ENCODE assay signal across 9 mouse cellular contexts in the genomic region with DNA sequence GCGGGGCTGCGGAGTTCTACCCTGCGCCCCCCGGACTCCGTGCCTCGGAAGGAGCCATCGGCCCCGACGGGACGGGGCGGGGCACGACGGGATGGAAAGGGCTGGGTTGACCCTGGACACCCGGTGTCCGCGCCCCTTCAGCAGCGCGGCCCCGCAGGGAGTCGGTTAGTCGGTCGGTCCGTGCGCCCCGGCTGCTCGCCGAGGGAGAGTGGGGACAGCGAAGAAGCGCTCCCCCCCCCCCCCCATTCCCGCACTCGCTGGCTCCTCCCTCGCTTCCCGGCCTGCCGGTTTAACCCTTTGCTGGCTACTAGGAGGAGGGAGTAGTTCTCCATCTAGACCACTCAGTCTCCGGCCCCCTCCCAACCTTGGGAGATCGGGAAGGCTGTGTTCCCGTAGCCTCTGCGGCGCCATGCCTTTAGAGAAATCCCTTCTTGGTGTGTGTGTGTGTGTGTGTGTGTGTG. TPM values are rescaled to one million over a fixed set of nuclear protein-coding genes. Genes with fewer than 3 reads are reported as not detected.
DNase-seq lines count a peak whose midpoint lies in the region; ATAC-seq lines count a peak whose summit lies in the region.
"Had no signal": no experiment of that assay in that cellular context is flagged by ENCODE, and none has a peak within 500 bp of the region (broad histone marks: within the 10 kb centered on the region; RNA-seq: fewer than 3 reads in every experiment).

No protein-coding gene starts in this region.

- H3K27ac ChIP-seq in midbrain, embryonic 13.5 days, result peak overlapping the region; percentile 44; the same call in 1 of the 2 replicates

- no peaks in the 10 kb centered on the region for H3K36me3 ChIP-seq in midbrain, embryonic 13.5 days
- H3K36me3 ChIP-seq: G1E had no signal

- peak overlapping the region; percentile 72 for H3K4me3 ChIP-seq in midbrain, embryonic 13.5 days (replicated peaks)

- H3K27me3 ChIP-seq in midbrain, embryonic 13.5 days, result peaks cover 88% of the 10 kb centered on the region

- intact Hi-C loops in gastrocnemius, postnatal 14 days (cut with DNase I; ENCODE audit: low total_unique reads), result loop anchor here (5.0 kb wide), 1 partner anchor 55 kb away; no protein-coding TSS in a partner anchor
- intact Hi-C loops in gastrocnemius, postnatal 36 days (cut with DNase I), result no loop called here

- no peaks in the 10 kb centered on the region for H3K9me3 ChIP-seq in midbrain, embryonic 13.5 days

- peak; percentile 19 for DNase-seq in gastrocnemius, postnatal 14 days
- no peak for DNase-seq in gastrocnemius, postnatal 36 days
- peak; percentile 54 for DNase-seq in adrenal gland, postnatal 14 days
- peak; percentile 50 for DNase-seq in heart, adult 8-10 months (ENCODE audit: low spot score)
- peak; percentile 33 for DNase-seq in kidney, postnatal 14 days
- no peak for DNase-seq in left cerebral cortex, adult 8-10 months (ENCODE audit: low spot score in 2 of 2)

- peak overlapping the region; percentile 70 for H3K9ac ChIP-seq in midbrain, embryonic 13.5 days (replicated peaks)

- WGBS in midbrain, embryonic 13.5 days, result 0% methylated on average over 21 of the region's 39 CpGs

- peak overlapping the region; percentile 92 for H3K4me2 ChIP-seq in midbrain, embryonic 13.5 days (replicated peaks)

- peak; percentile 59 for ATAC-seq in midbrain, embryonic 13.5 days
- ATAC-seq in granulocyte monocyte progenitor cell, adult 5-6 weeks (replicated peaks; ENCODE audit: poor library complexity, severe bottlenecking), result no peak

- peaks cover 60% of the 10 kb centered on the region for H3K4me1 ChIP-seq in midbrain, embryonic 13.5 days (replicated peaks)

RNA-seq across cellular contexts. Expression of a gene that starts 0.3 kb away (rescaled TPM):
- total RNA-seq in gastrocnemius, postnatal 14 days (2021), result under 1 TPM; 0.55 to 0.64 TPM
- total RNA-seq in gastrocnemius, postnatal 36 days (2021), result under 1 TPM; 0.20 to 0.26 TPM
- total RNA-seq in adrenal gland, postnatal 14 days (2021), result 1.6 and 2.6 TPM in 2 replicates
- 1 to 10 TPM; 1.6 to 3.9 (median 2.3) TPM for total RNA-seq in heart, adult 8-10 months (2022)
- 2.2 and 3.6 TPM in 2 replicates for polyA plus RNA-seq in midbrain, embryonic 13.5 days (2015; fragmentation: Nextera tagmentation; extraction: Ambion mirVana)
- total RNA-seq in granulocyte monocyte progenitor cell, adult 5-6 weeks (2014; fragmentation: Nextera tagmentation), result not detected in 2 replicates
- not detected in 2 replicates for total RNA-seq in granulocyte monocyte progenitor cell, adult 5-6 weeks (2017)
- total RNA-seq in left cerebral cortex, adult 8-10 months (2022), result 10 to 100 TPM; 57.0 to 74.6 (median 70.2) TPM
- total RNA-seq: G1E had no signal
- polyA plus RNA-seq: G1E had no signal

RNA-seq across cellular contexts. Expression of a gene that starts 48.2 kb away (rescaled TPM):
- 10 to 100 TPM in 1 of 2 experiments, 1 to 10 TPM in 1; 6.2 to 16.1 TPM for total RNA-seq in gastrocnemius, postnatal 14 days (2021)
- total RNA-seq in gastrocnemius, postnatal 36 days (2021), result 10 to 100 TPM in 1 of 2 experiments, 1 to 10 TPM in 1; 7.6 to 19.2 TPM
- total RNA-seq in adrenal gland, postnatal 14 days (2021), result 5.2 and 9.3 TPM in 2 replicates
- total RNA-seq in heart, adult 8-10 months (2022), result 1 to 10 TPM; 1.6 to 2.8 (median 2.2) TPM
- polyA plus RNA-seq in midbrain, embryonic 13.5 days (2015; fragmentation: Nextera tagmentation; extraction: Ambion mirVana), result 2.6 and 3.3 TPM in 2 replicates
- 14.6 and 23.4 TPM in 2 replicates for total RNA-seq in granulocyte monocyte progenitor cell, adult 5-6 weeks (2014; fragmentation: Nextera tagmentation)
- total RNA-seq in granulocyte monocyte progenitor cell, adult 5-6 weeks (2017), result 11.5 and 11.8 TPM in 2 replicates
- under 1 TPM in 2 of 4 experiments, not detected in 2; 0.09 to 0.20 TPM for total RNA-seq in left cerebral cortex, adult 8-10 months (2022)
- polyA plus RNA-seq: G1E had no signal

RNA-seq across cellular contexts. Expression of a gene that starts 49.5 kb away (rescaled TPM):
- 10 to 100 TPM; 22.4 to 43.2 TPM for total RNA-seq in gastrocnemius, postnatal 14 days (2021)
- total RNA-seq in gastrocnemius, postnatal 36 days (2021), result 10 to 100 TPM; 17.9 to 30.2 TPM
- total RNA-seq in adrenal gland, postnatal 14 days (2021), result 62.5 and 91.7 TPM in 2 replicates
- total RNA-seq in heart, adult 8-10 months (2022), result 10 to 100 TPM; 60.6 to 71.4 (median 66.2) TPM
- 4.8 and 5.4 TPM in 2 replicates for polyA plus RNA-seq in midbrain, embryonic 13.5 days (2015; fragmentation: Nextera tagmentation; extraction: Ambion mirVana)
- total RNA-seq in granulocyte monocyte progenitor cell, adult 5-6 weeks (2014; fragmentation: Nextera tagmentation), result 123 and 129 TPM in 2 replicates
- 96.1 and 109 TPM in 2 replicates for total RNA-seq in granulocyte monocyte progenitor cell, adult 5-6 weeks (2017)
- total RNA-seq in left cerebral cortex, adult 8-10 months (2022), result 1 to 10 TPM in 3 of 4 experiments, under 1 TPM in 1; 0.49 to 1.2 (median 1.0) TPM

Comparison
In these comparisons a context has a peak if more than half of its experiments do, and no peak if none do; other contexts are left out.
1. DNase-seq: peak in gastrocnemius, postnatal 14 days (single experiment), adrenal gland, postnatal 14 days (single experiment), heart, adult 8-10 months (single experiment) and kidney, postnatal 14 days (single experiment); none in gastrocnemius, postnatal 36 days (0 of 2) and left cerebral cortex, adult 8-10 months (0 of 2).
2. RNA of a gene that starts 0.3 kb away (total RNA-seq): 57.0 to 74.6 TPM in left cerebral cortex, adult 8-10 months; 1.6 to 3.9 TPM in heart, adult 8-10 months, 1.6 to 2.6 TPM in adrenal gland, postnatal 14 days, 0.55 to 0.64 TPM in gastrocnemius, postnatal 14 days, 0.20 to 0.26 TPM in gastrocnemius, postnatal 36 days and not detected in granulocyte monocyte progenitor cell, adult 5-6 weeks; every median in the first group is over 10 times any median in the second.
3. RNA of a gene that starts 49.5 kb away (total RNA-seq): 96.1 to 129 TPM in granulocyte monocyte progenitor cell, adult 5-6 weeks, 60.6 to 71.4 TPM in heart, adult 8-10 months, 62.5 to 91.7 TPM in adrenal gland, postnatal 14 days, 22.4 to 43.2 TPM in gastrocnemius, postnatal 14 days and 17.9 to 30.2 TPM in gastrocnemius, postnatal 36 days; 0.49 to 1.2 TPM in left cerebral cortex, adult 8-10 months; every median in the first group is over 4 times any median in the second.